Mouse (Mus musculus) liver, embryonic 11.5 days (tissue): ENCODE data around the gene Tmem259. TPM values are rescaled to one million over a fixed set of nuclear protein-coding genes. Genes with fewer than 3 reads are reported as not detected.
A peak's percentile ranks its signal among the peaks of the same experiment; 100 is the strongest.

ENCODE experiments used
- ATAC-seq: fragments of 200-750 bp; cut with Nextera tagmentation; replicated peaks from 2 replicates; pipeline ENCODE4 v1.8.0; 2017; ENCODE audit warnings: moderate number of reproducible peaks, mild to moderate bottlenecking, moderate TSS enrichment, moderate library complexity; ENCODE audit not compliant: low FRiP score
- DNase-seq: peaks from one replicate; pipeline ENCODE4 v3.0.0-alpha.2; 2017; ENCODE audit warnings: low spot score
- H3K27ac ChIP-seq: fragments of 300-500 bp; sonication (generic); 2 replicates; pipeline ENCODE4 v1.5.1; 2014; ENCODE audit warnings: mild to moderate bottlenecking, low read depth, low read length, control low read depth
- H3K27me3 ChIP-seq: fragments of 300-500 bp; sonication (generic); replicated peaks from 2 replicates; pipeline ENCODE4 v1.6.1; 2014; ENCODE audit warnings: low read length, mixed read lengths; ENCODE audit not compliant: control insufficient read depth, insufficient read depth
- H3K36me3 ChIP-seq: fragments of 300-500 bp; sonication (generic); 2 replicates; pipeline ENCODE4 v1.6.1; 2014; ENCODE audit warnings: mild to moderate bottlenecking, low read length, moderate library complexity, mixed read lengths; ENCODE audit not compliant: control insufficient read depth, insufficient read depth
- H3K4me1 ChIP-seq: fragments of 300-500 bp; sonication (generic); replicated peaks from 2 replicates; pipeline ENCODE4 v1.6.1; 2014; ENCODE audit warnings: low read length, mixed read lengths; ENCODE audit not compliant: control insufficient read depth, insufficient read depth
- H3K4me2 ChIP-seq: fragments of 300-500 bp; sonication (generic); 2 replicates; pipeline ENCODE4 v1.6.1; 2014; ENCODE audit warnings: mild to moderate bottlenecking, control low read depth, moderate library complexity
- H3K4me3 ChIP-seq: fragments of 300-500 bp; sonication (generic); 2 replicates; pipeline ENCODE4 v1.5.1; 2014; ENCODE audit warnings: low read depth, low read length, control low read depth
- H3K9ac ChIP-seq: fragments of 300-500 bp; sonication (generic); 2 replicates; pipeline ENCODE4 v1.6.1; 2014; ENCODE audit warnings: low read depth, low read length, control low read depth
- H3K9me3 ChIP-seq: fragments of 300-500 bp; sonication (generic); 2 replicates; pipeline ENCODE4 v1.6.1; 2016; ENCODE audit warnings: low read length, inconsistent platforms, mixed read lengths; ENCODE audit not compliant: control insufficient read depth
- WGBS: fragments of 180-500 bp; shearing (Covaris S2); extraction: QIAGEN DNeasy Blood & Tissue Kit; methylation state at CpG from one replicate; pipeline ENCODE4 v1.1.7; 2014; 5-methylcytosine and 5-hydroxymethylcytosine counted together
- polyA plus RNA-seq: library from polyadenylated mRNA; unstranded; fragments of >200 nt; fragmentation: Nextera tagmentation; extraction: Ambion mirVana; gene quantifications from 2 replicates; pipeline ENCODE4 v1.2.1, GENCODE M21; 2014

The Tmem259 gene
- polyA plus RNA-seq, 1 experiment from 2014 or later, result 20.2 TPM

DNA sequence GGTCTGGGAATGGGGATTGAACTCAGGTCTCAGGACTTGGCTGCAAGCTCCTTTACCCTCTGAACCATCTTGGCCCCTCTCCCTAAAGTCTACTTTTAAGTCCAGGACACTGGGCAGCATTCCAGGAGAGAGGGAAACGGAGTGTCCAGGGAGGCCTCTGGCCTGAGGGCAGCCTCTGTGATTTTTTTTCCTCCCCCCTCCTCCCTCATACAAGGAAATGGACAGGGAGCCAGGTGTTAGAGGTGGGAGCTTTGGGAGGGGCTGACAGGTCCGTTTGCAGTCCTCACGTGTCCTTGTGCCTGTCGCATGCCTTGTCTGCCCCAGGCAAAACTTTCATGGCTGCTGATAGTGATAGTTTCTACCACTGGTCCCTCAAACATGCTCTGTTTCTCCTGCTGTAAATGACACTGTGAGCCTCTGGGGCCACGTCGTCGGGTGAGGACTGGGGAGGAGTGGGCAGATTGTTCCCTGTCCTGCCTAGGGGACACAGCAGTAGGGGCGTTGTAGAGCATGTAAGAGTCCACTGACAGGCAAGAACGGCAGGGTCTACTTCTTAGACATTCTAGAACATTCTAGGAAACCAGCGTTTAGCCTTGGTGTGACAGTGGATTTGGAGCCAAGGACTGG is 47.7 kb downstream of the Tmem259 start:
- H3K4me2 ChIP-seq, result no peak overlapping the region
- 67% methylated on average over 10 of the region's 10 CpGs for WGBS

GRCm38 (mm10) chr10:79934794-79935569 is 49.1 kb downstream of the Tmem259 start:
- ATAC-seq (no peak), DNase-seq (no peak)
- H3K4me3 ChIP-seq, result no peak overlapping the region
- no peaks in the 10 kb centered on the region for H3K27me3 ChIP-seq
- 90% methylated on average over 16 of the region's 16 CpGs for WGBS
- peak overlapping the region; percentile 21; the same call in 1 of the 2 replicates for H3K27ac ChIP-seq
- H3K9ac ChIP-seq, result no peak overlapping the region
- H3K4me1 ChIP-seq, result peaks cover 76% of the 10 kb centered on the region
- H3K36me3 ChIP-seq, result peaks cover 25% of the 10 kb centered on the region
- H3K4me2 ChIP-seq, result no peak overlapping the region
- no peaks in the 10 kb centered on the region for H3K9me3 ChIP-seq

More for the DNA sequence above, 47.7 kb downstream of the Tmem259 start:
- peaks cover 73% of the 10 kb centered on the region for H3K4me1 ChIP-seq
- H3K36me3 ChIP-seq, result peaks cover 22% of the 10 kb centered on the region
- no peak for DNase-seq
- no peak overlapping the region for H3K9ac ChIP-seq
- no peak for ATAC-seq
- H3K27me3 ChIP-seq, result no peaks in the 10 kb centered on the region
- peak overlapping the region; percentile 36; the same call in 1 of the 2 replicates for H3K27ac ChIP-seq
- no peak overlapping the region for H3K4me3 ChIP-seq
- H3K9me3 ChIP-seq, result no peaks in the 10 kb centered on the region

DNA sequence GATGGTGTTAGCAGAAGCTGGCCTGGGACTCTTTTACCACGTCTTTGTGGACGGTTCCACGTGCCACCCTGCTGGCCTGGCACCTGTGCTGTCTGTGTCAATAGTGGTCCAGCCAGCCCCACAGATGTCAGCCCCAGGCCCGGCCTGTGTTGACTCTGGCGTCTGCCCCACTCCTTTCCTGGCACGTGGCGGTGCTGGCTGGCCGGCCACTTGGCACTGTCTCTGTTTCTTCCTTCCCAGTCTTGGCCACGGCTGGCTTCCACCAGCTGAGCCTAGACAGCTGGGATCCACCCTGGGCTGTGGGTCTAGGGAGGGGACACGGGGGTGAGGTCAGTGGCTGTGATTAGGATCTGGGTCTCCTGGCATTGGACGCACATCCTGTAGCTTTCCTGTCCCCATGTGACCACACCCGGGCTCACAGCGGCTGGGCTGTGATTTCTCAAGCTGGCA is 49.8 kb downstream of the Tmem259 start:
- no peaks in the 10 kb centered on the region for H3K27me3 ChIP-seq
- peaks cover 25% of the 10 kb centered on the region for H3K36me3 ChIP-seq
- DNase-seq (no peak), ATAC-seq (no peak)
- peaks cover 76% of the 10 kb centered on the region for H3K4me1 ChIP-seq
- 74% methylated on average over 13 of the region's 13 CpGs for WGBS
- H3K9me3 ChIP-seq, result no peaks in the 10 kb centered on the region
- no peak overlapping the region for H3K4me3 ChIP-seq
- no peak overlapping the region for H3K9ac ChIP-seq
- H3K27ac ChIP-seq, result no peak overlapping the region
- no peak overlapping the region for H3K4me2 ChIP-seq

- Histone ChIP-seq H3K27me3 (no peaks in the 10 kb centered on the region), H3K4me2 (no peak overlapping the region), H3K9ac (no peak overlapping the region), H3K27ac (no peak overlapping the region), H3K4me1 (peaks cover 77% of the 10 kb centered on the region), H3K4me3 (no peak overlapping the region), H3K36me3 (peaks cover 25% of the 10 kb centered on the region), H3K9me3 (no peaks in the 10 kb centered on the region)
- 79% methylated on average over 6 of the region's 6 CpGs for WGBS
- DNase-seq (no peak), ATAC-seq (no peak)
Measured at GRCm38 (mm10) chr10:79933861-79934260, 50.3 kb downstream of the Tmem259 start.

GRCm38 (mm10) chr10:79933145-79933679 is 50.9 kb downstream of the Tmem259 start:
- no peaks in the 10 kb centered on the region for H3K9me3 ChIP-seq
- 0 out of 2 replicates have a peak overlapping the region, but pooled peaks have one; percentile 39 for H3K27ac ChIP-seq
- H3K4me3 ChIP-seq, result no peak overlapping the region
- H3K27me3 ChIP-seq, result no peaks in the 10 kb centered on the region
- WGBS, result 69% methylated on average over 9 of the region's 9 CpGs
- no peak for DNase-seq
- 0 out of 2 replicates have a peak overlapping the region, but pooled peaks have one; percentile 5 for H3K9ac ChIP-seq
- no peak for ATAC-seq
- peaks cover 23% of the 10 kb centered on the region for H3K36me3 ChIP-seq
- H3K4me1 ChIP-seq, result peaks cover 72% of the 10 kb centered on the region
- no peak overlapping the region for H3K4me2 ChIP-seq

- Histone ChIP-seq H3K9me3 (no peaks in the 10 kb centered on the region), H3K4me2 (peak overlapping the region; percentile 31), H3K4me1 (peaks cover 67% of the 10 kb centered on the region), H3K4me3 (no peak overlapping the region), H3K27ac (0 out of 2 replicates have a peak overlapping the region, but pooled peaks have one; percentile 39), H3K9ac (peak overlapping the region; percentile 35; the same call in 1 of the 2 replicates), H3K36me3 (peaks cover 23% of the 10 kb centered on the region), H3K27me3 (no peaks in the 10 kb centered on the region)
- ATAC-seq (no peak), DNase-seq (no peak)
- 50% methylated on average over 8 of the region's 8 CpGs for WGBS
Measured at GRCm38 (mm10) chr10:79932736-79933135, 51.4 kb downstream of the Tmem259 start.

- 0 out of 2 replicates have a peak overlapping the region, but pooled peaks have one; percentile 11 for H3K27ac ChIP-seq
- no peaks in the 10 kb centered on the region for H3K9me3 ChIP-seq
- DNase-seq (no peak), ATAC-seq (no peak)
- peak overlapping the region; percentile 25; the same call in 1 of the 2 replicates for H3K4me2 ChIP-seq
- no peaks in the 10 kb centered on the region for H3K27me3 ChIP-seq
- peaks cover 23% of the 10 kb centered on the region for H3K36me3 ChIP-seq
- 76% methylated on average over 9 of the region's 9 CpGs for WGBS
- no peak overlapping the region for H3K9ac ChIP-seq
- H3K4me1 ChIP-seq, result peaks cover 59% of the 10 kb centered on the region
- H3K4me3 ChIP-seq, result no peak overlapping the region
Measured at GRCm38 (mm10) chr10:79931797-79932196, 52.3 kb downstream of the Tmem259 start.

DNA sequence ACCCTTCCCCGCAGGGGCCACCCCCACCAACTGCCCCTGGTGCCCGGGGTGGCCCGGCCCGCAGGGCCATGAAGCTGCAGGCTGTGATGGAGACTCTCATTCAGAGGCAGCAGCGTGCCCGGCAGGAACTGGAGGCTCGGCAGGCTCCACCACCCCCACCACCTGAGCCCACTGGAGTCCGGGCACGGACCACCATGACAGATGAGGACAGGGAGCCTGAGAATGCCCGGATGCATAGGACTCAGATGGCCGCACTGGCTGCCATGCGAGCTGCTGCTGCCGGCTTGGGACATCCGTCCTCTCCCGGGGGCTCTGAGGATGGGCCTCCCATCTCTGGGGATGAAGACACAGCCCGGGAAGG is 53.3 kb downstream of the Tmem259 start:
- peaks cover 60% of the 10 kb centered on the region for H3K4me1 ChIP-seq
- no peaks in the 10 kb centered on the region for H3K9me3 ChIP-seq
- no peak overlapping the region for H3K9ac ChIP-seq
- no peak overlapping the region for H3K27ac ChIP-seq
- H3K27me3 ChIP-seq, result no peaks in the 10 kb centered on the region
- 90% methylated on average over 16 of the region's 16 CpGs for WGBS
- ATAC-seq (no peak), DNase-seq (no peak)
- H3K4me2 ChIP-seq, result no peak overlapping the region
- H3K36me3 ChIP-seq, result peaks cover 20% of the 10 kb centered on the region
- H3K4me3 ChIP-seq, result 0 out of 2 replicates have a peak overlapping the region, but pooled peaks have one; percentile 5
